Comparison of ENCODE assay signal across 34 mouse cellular contexts in the genomic region with DNA sequence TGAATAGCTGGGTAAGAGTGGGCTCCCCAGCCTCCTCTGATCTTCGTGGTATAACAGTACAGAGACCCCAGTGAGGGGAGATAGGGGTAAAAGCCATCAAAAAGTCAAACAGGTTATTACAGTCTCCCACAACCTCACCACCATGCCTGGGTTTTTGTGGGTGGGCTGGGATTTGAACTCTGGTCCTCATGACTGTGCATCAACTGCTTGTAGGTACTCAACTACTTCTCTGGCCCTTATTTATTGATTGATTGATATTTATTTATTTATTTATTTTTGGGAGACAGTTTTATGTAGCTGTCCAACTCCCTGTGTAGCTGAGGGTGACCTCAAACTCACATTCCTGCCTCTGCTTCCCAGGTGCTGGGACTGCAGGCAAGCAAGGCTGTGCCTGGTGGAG.
"Had no signal": no experiment of that assay in that cellular context is flagged by ENCODE, and none has a peak within 500 bp of the region (broad histone marks: within the 10 kb centered on the region; RNA-seq: fewer than 3 reads in every experiment).

No protein-coding gene starts in this region.

- H3K27me3 ChIP-seq: hindbrain, embryonic 12.5 days; hindbrain, embryonic 15.5 days; intestine, embryonic 15.5 days had no signal

- H3K9me3 ChIP-seq: heart, embryonic 13.5 days; heart, embryonic 15.5 days; hindbrain, embryonic 10.5 days; hindbrain, embryonic 12.5 days; hindbrain, embryonic 13.5 days; hindbrain, embryonic 15.5 days; intestine, embryonic 15.5 days; kidney, embryonic 15.5 days had no signal

- H3K4me3 ChIP-seq: heart, embryonic 10.5 days; heart, embryonic 13.5 days; heart, embryonic 15.5 days; hindbrain, embryonic 10.5 days; hindbrain, embryonic 12.5 days; hindbrain, embryonic 13.5 days; hindbrain, embryonic 15.5 days; intestine, embryonic 15.5 days; kidney, embryonic 15.5 days; layer of hippocampus, adult 2 months had no signal

- H3K27ac ChIP-seq: heart, embryonic 10.5 days; heart, embryonic 13.5 days; heart, embryonic 15.5 days; hindbrain, embryonic 10.5 days; hindbrain, embryonic 12.5 days; hindbrain, embryonic 13.5 days; hindbrain, embryonic 14.5 days; hindbrain, embryonic 15.5 days; hindbrain, postnatal 0 days; intestine, embryonic 15.5 days; kidney, embryonic 15.5 days; kidney, postnatal 0 days; layer of hippocampus, adult 2 months had no signal

- H3K4me2 ChIP-seq: heart, embryonic 11.5 days; heart, embryonic 13.5 days; heart, embryonic 15.5 days; hindbrain, embryonic 12.5 days; hindbrain, embryonic 13.5 days; hindbrain, embryonic 14.5 days; hindbrain, embryonic 15.5 days; intestine, embryonic 15.5 days; kidney, embryonic 15.5 days had no signal

- ATAC-seq: hindbrain, embryonic 16.5 days; hindbrain, postnatal 0 days; inflammation-experienced regulatory T-cells, adult 6 months; intestine, embryonic 15.5 days; intestine, embryonic 16.5 days; intestine, postnatal 0 days had no signal

- DNase-seq: heart, postnatal 10 days; heart, postnatal 14 days; heart, postnatal 36 days; heart, postnatal 4 days; kidney, adult 11 months; kidney, adult 18-20 months; kidney, adult 2 months; kidney, adult 8-10 months; kidney, adult 9 months; kidney, postnatal 10 days; kidney, postnatal 14 days; kidney, postnatal 25 days; kidney, postnatal 36 days; kidney, postnatal 4 days; layer of hippocampus, adult 9-11 months; layer of hippocampus, postnatal 36 days had no signal

- H3K9ac ChIP-seq: heart, embryonic 13.5 days; heart, embryonic 15.5 days; hindbrain, embryonic 12.5 days; hindbrain, embryonic 13.5 days; hindbrain, embryonic 14.5 days; hindbrain, embryonic 15.5 days; intestine, embryonic 15.5 days; kidney, embryonic 15.5 days had no signal

- H3K36me3 ChIP-seq: heart, embryonic 10.5 days; heart, embryonic 13.5 days; heart, embryonic 15.5 days; hindbrain, embryonic 10.5 days; hindbrain, embryonic 12.5 days; hindbrain, embryonic 13.5 days; hindbrain, embryonic 15.5 days; intestine, embryonic 15.5 days; kidney, embryonic 15.5 days had no signal

- H3K4me1 ChIP-seq: heart, embryonic 10.5 days; heart, embryonic 13.5 days; heart, embryonic 15.5 days; hindbrain, embryonic 12.5 days; hindbrain, embryonic 15.5 days; intestine, embryonic 15.5 days; kidney, embryonic 15.5 days had no signal
